Mouse (Mus musculus): ENCODE results near the gene Sncg.
A peak's percentile ranks its signal among the peaks of the same experiment; 100 is the strongest.

Gene Sncg

DNA sequence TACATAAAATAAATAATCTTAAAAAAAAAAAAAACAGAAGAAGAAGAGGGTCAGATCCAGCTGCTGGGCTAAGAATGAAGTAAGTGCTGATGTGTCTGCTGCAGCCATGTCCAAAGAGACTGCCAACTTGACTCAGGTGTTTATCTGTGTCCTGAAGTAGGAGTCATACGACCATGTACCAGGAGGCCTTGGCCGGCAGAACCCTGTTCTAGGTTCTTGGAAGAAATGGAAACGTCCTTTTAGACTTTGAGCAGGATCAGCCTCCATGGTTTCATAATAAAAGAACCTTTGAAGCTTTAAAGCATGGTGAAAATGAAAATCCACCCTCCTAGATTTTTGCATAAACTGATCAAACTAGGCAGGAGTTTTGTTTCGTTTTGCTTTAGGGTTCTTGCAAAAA is 20.1 kb downstream of the Sncg start:
- TF ChIP-seq GATA4 (IDR thresholded peaks at IDR 0.05; ENCODE audit: insufficient replicate concordance, low read length) = no peak

DNA sequence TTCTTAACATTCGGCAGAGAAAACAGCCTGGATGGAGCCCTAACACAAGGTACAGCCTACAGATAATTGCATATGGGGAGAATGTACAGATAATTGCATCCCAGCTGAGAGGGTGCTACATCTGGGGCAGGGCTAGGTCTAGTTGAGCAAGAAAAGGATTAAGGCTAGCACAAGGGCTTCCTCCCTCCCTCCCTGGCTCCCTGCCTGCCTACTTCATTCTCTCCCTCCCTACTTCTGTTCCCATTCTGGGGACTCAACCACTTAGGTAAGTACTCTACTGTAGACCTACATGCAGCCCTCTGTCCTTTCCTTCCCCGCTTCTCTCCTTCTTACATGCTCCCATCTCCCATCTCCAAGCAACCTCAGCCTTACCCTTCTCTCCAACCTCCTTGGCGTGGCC is 21.3 kb downstream of the Sncg start:
- no peak for TF ChIP-seq GATA4 (IDR thresholded peaks at IDR 0.05; ENCODE audit: insufficient replicate concordance, low read length)

DNA sequence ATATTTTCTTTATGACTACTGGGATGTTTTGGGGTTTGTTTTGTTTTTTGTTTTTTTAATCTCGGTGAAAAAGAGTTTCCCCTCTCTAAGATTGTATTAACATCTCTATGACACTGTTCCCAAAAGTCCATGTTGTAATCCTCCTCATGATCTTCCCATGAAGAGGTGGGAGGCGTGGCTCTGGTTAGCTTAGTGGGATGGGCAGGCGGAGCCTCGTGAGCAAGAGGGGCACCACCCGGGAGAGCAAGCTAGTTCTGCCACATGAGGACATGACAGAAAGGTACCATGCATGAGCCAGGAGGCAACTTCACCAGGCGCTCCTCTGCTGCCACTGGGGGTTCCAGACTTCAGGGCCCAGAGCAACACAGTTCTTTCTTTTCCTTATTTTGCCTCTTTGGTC is 22.1 kb downstream of the Sncg start:
- TF ChIP-seq GATA4 (IDR thresholded peaks at IDR 0.05; ENCODE audit: insufficient replicate concordance, low read length) = no peak

DNA sequence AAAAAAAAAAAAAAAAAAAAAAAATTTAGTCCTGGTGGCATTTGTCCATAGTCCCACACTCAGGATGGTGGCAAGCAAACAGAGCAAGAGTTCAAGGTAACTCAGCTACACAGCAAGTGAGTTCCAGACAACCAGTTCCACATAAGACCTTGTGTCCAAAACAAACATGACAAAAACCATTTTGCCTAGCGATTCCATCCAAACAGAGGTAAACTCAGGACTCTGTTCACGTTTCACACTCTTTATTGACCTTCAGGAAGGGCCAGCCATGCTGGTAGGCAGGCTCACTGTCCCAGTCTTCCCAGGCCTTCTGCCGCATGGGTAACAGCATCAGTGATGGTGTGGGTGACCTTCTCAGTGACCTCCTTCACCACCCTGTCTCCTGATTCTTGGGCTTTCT is 22.9 kb downstream of the Sncg start:
- TF ChIP-seq GATA4 (IDR thresholded peaks at IDR 0.05; ENCODE audit: insufficient replicate concordance, low read length) = no peak

DNA sequence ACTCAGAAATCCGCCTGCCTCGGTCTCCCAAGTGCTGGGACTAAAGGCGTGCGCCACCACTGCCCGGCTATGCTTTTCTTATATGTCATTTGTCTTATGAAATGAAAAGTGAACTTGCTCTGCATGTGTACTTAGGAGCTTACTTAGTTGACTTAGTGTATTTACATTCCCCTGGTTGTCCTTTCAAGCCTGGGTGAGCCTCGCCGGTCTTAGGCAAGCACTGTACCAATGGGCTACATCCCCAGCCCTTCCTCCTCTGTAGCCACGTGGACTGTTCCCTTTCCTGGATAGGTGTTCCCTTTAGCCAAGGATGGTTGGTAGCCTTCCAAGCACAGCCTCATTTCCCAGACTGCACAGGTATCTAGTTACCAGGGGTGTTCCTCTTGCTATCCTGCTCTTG is 25.6 kb downstream of the Sncg start:
- TF ChIP-seq GATA4 (IDR thresholded peaks at IDR 0.05; ENCODE audit: insufficient replicate concordance, low read length) = 0 out of 2 replicates have a peak, but pooled peaks have one; percentile 10

DNA sequence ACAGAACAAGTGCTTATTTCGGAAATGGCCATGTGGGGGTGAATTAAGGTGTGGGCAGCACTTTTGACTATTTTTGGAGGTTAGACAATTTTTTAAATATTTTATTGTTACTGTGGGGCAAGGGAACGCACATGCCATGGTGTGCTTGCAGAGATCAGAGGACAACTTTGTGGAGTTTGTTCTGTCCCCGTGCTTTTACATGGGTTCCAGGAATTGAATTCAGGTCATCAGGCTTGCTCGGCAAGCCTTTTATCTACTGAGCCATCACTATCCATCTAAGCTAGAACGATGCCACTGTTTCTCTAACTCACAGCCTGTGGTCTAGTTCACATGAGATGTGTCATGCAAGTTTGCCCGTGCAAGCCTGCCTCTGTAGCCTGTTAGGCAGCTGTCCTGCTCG is 26.3 kb downstream of the Sncg start:
- TF ChIP-seq GATA4 (IDR thresholded peaks at IDR 0.05; ENCODE audit: insufficient replicate concordance, low read length) = peak; percentile 48; the same call in 1 of the 2 replicates

DNA sequence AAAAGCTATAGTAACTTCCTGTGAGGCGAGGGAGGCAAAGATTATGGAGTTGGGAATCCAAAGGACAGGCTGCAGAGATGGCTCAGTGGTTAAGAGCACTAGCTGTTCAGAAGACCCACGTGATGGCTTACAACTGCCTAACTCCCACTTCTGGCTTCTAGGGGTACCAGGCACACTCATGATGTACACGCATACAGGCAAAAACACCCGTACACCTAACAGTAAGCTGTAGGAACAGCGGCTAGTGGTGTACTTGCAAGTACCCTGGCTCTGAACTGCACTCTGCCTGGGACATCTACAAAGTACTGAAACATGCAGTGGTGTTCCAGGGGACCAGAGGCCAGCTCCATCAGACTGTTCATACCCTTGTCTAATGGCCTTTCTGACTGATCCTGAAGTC is 27.5 kb downstream of the Sncg start:
- no peak for TF ChIP-seq GATA4 (IDR thresholded peaks at IDR 0.05; ENCODE audit: insufficient replicate concordance, low read length)

DNA sequence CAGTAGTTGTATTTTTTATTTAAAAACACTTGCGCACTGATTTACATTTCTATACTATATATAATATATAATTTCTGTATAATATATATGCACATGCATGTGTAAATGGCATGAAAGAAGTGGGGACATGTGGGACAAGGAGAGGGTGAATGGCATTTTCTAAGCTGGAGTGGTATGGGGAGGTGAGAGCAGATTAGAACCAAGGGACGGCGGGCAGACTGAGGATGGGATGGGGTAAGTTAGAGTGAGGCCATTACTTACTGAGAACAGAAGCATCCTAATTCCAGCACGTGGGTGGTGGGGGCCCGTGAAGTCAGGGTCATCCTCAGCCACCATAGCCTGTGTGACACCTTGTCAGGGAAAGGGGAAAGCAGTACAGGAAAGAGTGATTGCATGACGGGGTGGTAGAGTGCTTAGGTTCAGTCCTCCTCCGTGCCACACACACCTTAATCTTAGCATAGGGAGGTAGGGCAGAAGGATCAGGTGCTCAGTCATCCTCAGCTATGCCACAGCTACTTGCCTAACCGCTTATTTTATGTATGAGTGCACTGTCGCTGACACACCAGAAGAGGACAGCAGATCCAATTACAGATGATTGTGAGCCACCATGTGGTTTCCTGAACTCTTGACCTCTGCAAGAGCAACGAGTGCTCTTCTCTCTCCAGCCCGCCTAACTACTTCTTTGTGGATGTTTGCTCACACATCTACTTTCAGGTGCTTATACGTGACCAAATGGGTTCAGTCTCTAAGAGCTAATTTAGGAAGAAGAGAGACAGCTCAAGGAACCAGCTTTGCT is 28.6 kb downstream of the Sncg start:
- TF ChIP-seq GATA4 (IDR thresholded peaks at IDR 0.05; ENCODE audit: insufficient replicate concordance, low read length) = no peak

DNA sequence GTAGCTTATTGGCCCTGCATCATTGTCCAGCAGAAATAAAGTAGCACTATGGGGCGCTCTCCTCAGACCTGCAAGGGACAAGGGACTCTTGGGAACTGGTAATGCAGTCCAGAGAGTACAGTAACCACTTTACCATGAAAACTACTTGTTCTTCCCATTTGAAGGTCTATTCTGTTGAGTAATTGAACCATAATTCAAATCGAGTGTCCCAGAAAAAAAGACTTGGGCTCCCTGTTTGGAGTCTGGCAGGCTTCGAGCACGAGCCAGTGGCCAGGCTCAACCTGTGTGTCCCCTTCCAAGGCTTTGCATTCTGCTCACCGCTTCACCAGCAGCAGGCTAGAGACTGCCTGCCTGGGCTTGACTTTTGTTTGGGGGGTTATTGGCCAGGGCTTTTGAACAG is 30.2 kb downstream of the Sncg start:
- no peak for TF ChIP-seq GATA4 (IDR thresholded peaks at IDR 0.05; ENCODE audit: insufficient replicate concordance, low read length)

DNA sequence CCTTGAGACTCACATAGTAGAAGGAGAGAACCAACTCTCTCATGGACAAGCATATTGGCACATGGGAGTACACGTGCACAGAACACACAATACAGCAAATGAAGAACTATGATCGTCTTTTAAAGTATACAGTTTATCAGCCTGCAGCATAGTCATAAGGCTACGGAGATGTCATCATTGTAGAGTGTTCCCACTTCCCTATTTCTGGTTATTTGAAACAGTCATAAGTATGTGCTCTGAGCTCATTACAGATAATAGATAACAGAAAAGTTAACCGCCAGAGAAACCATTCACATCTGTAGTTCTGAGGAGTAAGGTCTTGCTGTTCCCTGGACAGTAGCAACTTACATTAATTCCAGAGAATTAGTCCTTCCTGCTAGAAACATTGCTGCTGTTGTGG is 31.5 kb downstream of the Sncg start:
- no peak for TF ChIP-seq GATA4 (IDR thresholded peaks at IDR 0.05; ENCODE audit: insufficient replicate concordance, low read length)

DNA sequence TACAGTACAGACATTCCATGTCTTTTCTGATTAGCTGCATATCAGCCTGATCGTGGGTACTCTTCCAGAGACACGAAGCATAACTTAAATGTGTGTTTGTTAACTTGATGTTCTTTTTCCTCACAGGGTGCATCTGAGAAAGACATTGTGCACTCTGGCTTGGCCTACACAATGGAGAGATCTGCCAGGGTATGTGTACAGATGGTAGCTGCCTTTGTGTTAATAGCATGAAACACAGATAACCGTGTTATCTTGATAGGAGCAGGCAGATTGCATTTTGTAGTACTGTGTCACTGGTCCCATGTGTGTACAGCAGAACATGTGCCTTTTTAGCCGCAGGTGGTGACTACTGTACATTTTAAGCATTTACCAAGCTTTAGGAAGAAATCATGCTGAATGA is 32.6 kb downstream of the Sncg start:
- TF ChIP-seq GATA4 (IDR thresholded peaks at IDR 0.05; ENCODE audit: insufficient replicate concordance, low read length) = no peak

DNA sequence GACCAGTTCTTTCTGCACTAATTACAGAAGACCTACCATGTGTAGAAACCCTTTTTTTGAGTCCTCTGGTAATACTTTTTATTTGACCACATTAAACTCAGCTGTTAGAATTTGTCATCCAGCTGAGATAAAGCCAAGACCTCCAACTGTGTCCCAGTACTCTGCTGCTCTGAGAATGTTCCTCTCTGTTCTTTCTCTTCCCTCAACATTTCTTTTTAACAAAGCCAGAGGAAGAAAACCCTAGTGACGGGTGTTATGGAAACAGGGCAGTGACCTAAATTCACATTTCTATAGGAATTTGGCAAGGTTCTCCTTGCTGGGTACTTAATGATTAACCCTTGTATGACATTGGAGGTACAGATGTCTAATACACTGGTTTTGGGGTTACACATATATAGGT is 35.1 kb downstream of the Sncg start:
- TF ChIP-seq GATA4 (IDR thresholded peaks at IDR 0.05; ENCODE audit: insufficient replicate concordance, low read length) = no peak

DNA sequence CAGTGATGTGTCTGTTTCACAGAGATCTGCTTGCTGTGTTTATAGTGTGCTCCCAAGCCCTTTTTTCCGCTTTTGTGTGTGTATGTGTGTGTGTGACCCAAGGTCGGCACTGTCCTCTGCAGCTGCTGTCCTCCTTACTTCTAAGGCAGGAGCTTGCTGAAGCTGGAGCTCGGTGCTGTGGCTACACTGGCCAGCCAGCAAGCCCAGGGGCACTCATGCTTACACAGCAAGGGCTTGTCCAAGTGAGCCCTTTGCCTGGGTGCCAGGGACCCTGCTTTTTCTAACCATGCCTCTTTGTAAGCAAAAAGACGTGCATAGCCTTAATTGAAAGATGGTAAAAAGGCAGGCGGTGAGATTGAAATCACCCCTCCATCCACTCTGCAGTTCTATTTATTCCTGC is 42.1 kb downstream of the Sncg start:
- TF ChIP-seq GATA4 (IDR thresholded peaks at IDR 0.05; ENCODE audit: insufficient replicate concordance, low read length) = no peak

DNA sequence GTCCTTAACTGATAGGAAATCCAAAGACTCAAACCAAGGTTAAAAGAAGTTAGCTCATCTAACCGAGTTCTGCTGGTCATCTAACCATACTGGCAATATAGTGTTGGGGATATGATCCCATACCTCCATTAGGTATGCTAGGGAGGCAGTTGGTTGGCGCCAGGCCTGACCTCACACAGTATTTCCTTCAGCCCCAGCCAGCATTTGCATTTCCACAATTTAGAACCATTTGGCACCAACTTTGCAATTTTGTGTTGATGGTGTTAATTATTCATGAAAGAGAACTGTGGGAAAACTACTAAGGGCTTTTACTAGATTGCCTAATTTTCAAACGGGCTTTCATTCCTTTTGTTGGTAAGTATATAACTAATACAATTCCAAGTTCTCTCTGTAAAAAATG is 42.7 kb downstream of the Sncg start:
- no peak for TF ChIP-seq GATA4 (IDR thresholded peaks at IDR 0.05; ENCODE audit: insufficient replicate concordance, low read length)

DNA sequence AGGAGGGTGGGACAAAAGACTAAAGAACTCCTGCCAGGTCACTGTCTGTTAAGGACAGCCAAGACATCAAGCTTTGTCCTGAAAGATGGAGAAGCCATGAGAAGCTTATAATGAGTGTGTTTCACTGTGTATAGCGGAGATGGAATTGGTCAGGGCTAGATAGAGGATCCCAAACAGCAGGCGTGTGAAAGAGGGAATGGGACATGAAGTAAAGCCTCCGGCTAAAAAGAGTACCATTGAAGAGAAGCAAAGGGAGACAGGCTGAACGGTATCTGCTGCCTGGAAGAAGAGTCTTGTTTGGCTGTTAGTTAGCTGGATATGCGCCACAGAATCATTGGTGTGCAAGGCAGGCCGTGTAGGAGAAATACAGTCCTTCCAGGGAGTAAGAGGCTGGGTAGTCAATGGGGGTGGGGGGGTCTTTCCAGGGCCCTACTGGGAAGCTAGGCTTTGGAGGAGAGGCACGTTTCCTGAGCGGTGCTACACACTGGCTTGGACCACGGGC is 43.9 kb downstream of the Sncg start:
- no peak for TF ChIP-seq GATA4 (IDR thresholded peaks at IDR 0.05; ENCODE audit: insufficient replicate concordance, low read length)

DNA sequence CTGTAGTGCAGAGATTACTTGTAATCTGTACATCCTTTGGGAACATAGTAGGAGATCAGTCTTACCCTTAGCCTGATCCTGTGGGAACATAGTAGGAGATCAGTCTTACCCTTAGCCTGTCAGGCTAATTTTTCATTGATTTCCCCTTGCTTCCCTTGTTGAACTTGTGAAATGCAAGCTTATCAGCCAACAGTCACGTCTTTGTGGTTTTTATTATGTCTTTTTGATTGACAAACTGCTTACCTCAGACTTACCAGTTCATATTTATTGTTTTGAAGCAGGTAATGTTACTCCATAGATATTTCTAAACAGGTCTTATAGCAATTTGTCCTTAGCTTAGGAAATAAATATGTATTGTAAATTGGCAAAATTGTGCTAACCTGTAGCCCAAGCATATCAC is 47.0 kb downstream of the Sncg start:
- no peak for TF ChIP-seq GATA4 (IDR thresholded peaks at IDR 0.05; ENCODE audit: insufficient replicate concordance, low read length)

DNA sequence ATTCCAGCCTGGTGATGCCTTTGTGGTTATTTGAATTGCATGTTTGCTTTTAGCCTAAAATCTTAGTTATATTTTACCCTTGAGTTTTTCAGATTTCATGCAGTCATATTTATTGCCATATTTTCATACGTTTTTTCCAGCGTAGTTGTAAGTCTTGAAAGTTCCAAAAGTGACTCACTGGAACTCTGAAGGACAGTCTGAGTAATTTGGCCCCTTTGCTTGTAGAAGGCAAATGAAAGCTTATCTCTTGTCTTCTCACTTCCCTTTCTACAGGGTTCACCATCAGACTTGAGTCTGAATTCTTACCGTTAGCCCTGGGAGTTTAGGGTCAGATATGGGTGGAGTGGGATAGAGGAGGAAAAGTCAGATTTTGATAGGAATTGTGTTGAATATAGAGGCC is 48.0 kb downstream of the Sncg start:
- no peak for TF ChIP-seq GATA4 (IDR thresholded peaks at IDR 0.05; ENCODE audit: insufficient replicate concordance, low read length)

Data from liver, adult (tissue).